Mouse (Mus musculus) left cerebral cortex, adult 2 months (tissue): ENCODE measurements at regions not wholly inside any gene's neighbourhood (a gene's known extent, or its start where the extent isn't known, plus 50 kb on each side); places are given as distances from the start of the nearest gene placed in this dataset.

Experiments
- DNase-seq, 2 experiments: peaks; one replicate each; pipeline ENCODE4 v3.0.0; 2021 to 2022; ENCODE audit warnings: low spot score in 2 of 2, mixed read lengths in 1 of 2; ENCODE audit errors: extremely low spot score in 1 of 2
- H3K27ac ChIP-seq: fragments of 200-600 bp; 2 replicates; pipeline ENCODE4 v1.8.1; 2022
- H3K4me3 ChIP-seq: fragments of 200-600 bp; 2 replicates; pipeline ENCODE4 v1.8.1; 2022
- CTCF ChIP-seq: fragments of 200-600 bp; IDR thresholded peaks from 2 replicates; pipeline ENCODE4 v1.8.1; 2022; ENCODE audit warnings: antibody characterized with exemption, mild to moderate bottlenecking, moderate library complexity
- intact Hi-C: fragments of 180-260 bp; cut with DNase I; formaldehyde crosslinking; loops from one replicate; pipeline ENCODE4 v1.15.1; 2025

- no peak overlapping the region for H3K4me3 ChIP-seq
- intact Hi-C loops: no loop called here
- no peak for DNase-seq
- no peak for TF ChIP-seq CTCF
- no peak overlapping the region for H3K27ac ChIP-seq
These were observed 87.7 kb upstream of the Hmga2 start for GRCm38 (mm10) chr10:120563926-120564325.

- H3K4me3 ChIP-seq: no peak overlapping the region
- DNase-seq: no peak
- H3K27ac ChIP-seq: no peak overlapping the region
- no peak for TF ChIP-seq CTCF
- intact Hi-C loops: no loop called here
These were observed 85.6 kb upstream of the Hmga2 start for GRCm38 (mm10) chr10:120561821-120562220.

GRCm38 (mm10) chr10:120557850-120558447 lies 81.7 kb upstream of the Hmga2 start:
- H3K4me3 ChIP-seq: no peak overlapping the region
- DNase-seq: no peak
- intact Hi-C loops: no loop called here
- H3K27ac ChIP-seq: no peak overlapping the region
- no peak for TF ChIP-seq CTCF

- intact Hi-C loops: no loop called here
- Histone ChIP-seq H3K4me3 (no peak overlapping the region), H3K27ac (no peak overlapping the region)
- DNase-seq: no peak
- no peak for TF ChIP-seq CTCF
These were observed 79.8 kb upstream of the Hmga2 start for GRCm38 (mm10) chr10:120556116-120556515.

GRCm38 (mm10) chr10:120553097-120553453 lies 76.8 kb upstream of the Hmga2 start:
- Histone ChIP-seq H3K4me3 (peak overlapping the region; percentile 5; the same call in 1 of the 2 replicates), H3K27ac (no peak overlapping the region)
- no peak for TF ChIP-seq CTCF
- intact Hi-C loops: loop anchor here (5.0 kb wide), 1 partner anchor 76 kb away; the partner anchor contains the start of gene Hmga2
- no peak for DNase-seq

GRCm38 (mm10) chr10:120552341-120553096 lies 76.2 kb upstream of the Hmga2 start:
- Histone ChIP-seq H3K4me3 (peak overlapping the region; percentile 23), H3K27ac (no peak overlapping the region)
- peak in 1 of 2 experiments; percentile 10 for DNase-seq
- TF ChIP-seq CTCF: no peak
- intact Hi-C loops: loop anchor here (5.0 kb wide), 1 partner anchor 75 kb away; the partner anchor contains the start of gene Hmga2

GRCm38 (mm10) chr10:120551851-120552281 lies 75.6 kb upstream of the Hmga2 start:
- intact Hi-C loops: loop anchor here (5.0 kb wide), 1 partner anchor 75 kb away; the partner anchor contains the start of gene Hmga2
- DNase-seq: no peak
- Histone ChIP-seq H3K4me3 (no peak overlapping the region), H3K27ac (no peak overlapping the region)
- no peak for TF ChIP-seq CTCF

- Histone ChIP-seq H3K27ac (no peak overlapping the region), H3K4me3 (no peak overlapping the region)
- no peak for TF ChIP-seq CTCF
- DNase-seq: no peak
- intact Hi-C loops: no loop called here
These were observed 70.9 kb upstream of the Hmga2 start for GRCm38 (mm10) chr10:120547164-120547563.

- DNase-seq: no peak
- TF ChIP-seq CTCF: no peak
- Histone ChIP-seq H3K4me3 (no peak overlapping the region), H3K27ac (no peak overlapping the region)
- intact Hi-C loops: no loop called here
These were observed 65.3 kb upstream of the Hmga2 start for GRCm38 (mm10) chr10:120541618-120542017.

- no peak overlapping the region for H3K27ac ChIP-seq
- H3K4me3 ChIP-seq: no peak overlapping the region
- TF ChIP-seq CTCF: no peak
- intact Hi-C loops: no loop called here
- no peak for DNase-seq
These were observed 62.3 kb upstream of the Hmga2 start for GRCm38 (mm10) chr10:120538561-120538960.

GRCm38 (mm10) chr10:120528406-120528805 lies 52.1 kb upstream of the Hmga2 start:
- intact Hi-C loops: no loop called here
- TF ChIP-seq CTCF: no peak
- Histone ChIP-seq H3K4me3 (no peak overlapping the region), H3K27ac (no peak overlapping the region)
- no peak for DNase-seq

GRCm38 (mm10) chr10:120527951-120528350 lies 51.7 kb upstream of the Hmga2 start:
- no peak for DNase-seq
- no peak overlapping the region for H3K4me3 ChIP-seq
- TF ChIP-seq CTCF: no peak
- intact Hi-C loops: no loop called here
- H3K27ac ChIP-seq: no peak overlapping the region
